Comparison of ENCODE assay signal across 13 mouse cellular contexts in the genomic region with DNA sequence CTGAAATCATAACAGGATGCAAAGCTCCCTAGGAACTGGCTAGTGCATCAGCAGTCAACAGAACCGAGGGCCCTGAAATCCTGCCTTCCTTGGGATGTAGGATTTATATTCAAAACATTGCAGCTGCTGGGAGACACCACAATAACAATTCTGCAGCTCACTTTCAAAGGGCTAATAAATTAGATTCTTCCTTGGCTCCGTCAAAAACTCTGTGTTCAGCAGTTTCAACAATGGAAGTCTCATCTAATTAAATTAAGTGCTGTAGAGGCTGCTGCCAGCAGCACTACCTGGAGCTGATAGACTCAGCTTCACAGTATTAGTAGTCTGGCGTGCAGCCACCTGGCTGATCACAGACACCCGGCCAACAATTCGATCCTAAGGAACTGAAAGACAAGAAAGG.
DNase-seq lines count a peak whose midpoint lies in the region; ATAC-seq and TF ChIP-seq lines count a peak whose summit lies in the region.
"Had no signal": no experiment of that assay in that cellular context is flagged by ENCODE, and none has a peak within 500 bp of the region (broad histone marks: within the 10 kb centered on the region; RNA-seq: fewer than 3 reads in every experiment).

No protein-coding gene starts in this region.

- no peaks in the 10 kb centered on the region for H3K36me3 ChIP-seq in forebrain, embryonic 12.5 days (replicated peaks)
- H3K36me3 ChIP-seq in forebrain, embryonic 11.5 days (ENCODE audit: control insufficient read depth, insufficient read depth, low read length) = no peaks in the 10 kb centered on the region
- no peaks in the 10 kb centered on the region for H3K36me3 ChIP-seq in hindbrain, postnatal 0 days (ENCODE audit: insufficient read depth, low read length)

- H3K4me2 ChIP-seq in forebrain, embryonic 12.5 days = no peak overlapping the region
- H3K4me2 ChIP-seq in forebrain, embryonic 11.5 days (ENCODE audit: low read depth, low read length, severe bottlenecking) = no peak overlapping the region
- H3K4me2 ChIP-seq in hindbrain, postnatal 0 days (ENCODE audit: low read depth, low read length) = peak overlapping the region; percentile 21; the same call in 1 of the 2 replicates

- H3K27ac ChIP-seq in forebrain, embryonic 12.5 days = no peak overlapping the region
- H3K27ac ChIP-seq in forebrain, embryonic 11.5 days (ENCODE audit: low read depth, low read length) = no peak overlapping the region
- H3K27ac ChIP-seq in hindbrain, postnatal 0 days = no peak overlapping the region
- H3K27ac ChIP-seq: heart, adult 2 months; stomach, postnatal 0 days had no signal

- TF ChIP-seq CTCF in hindbrain, postnatal 0 days (IDR thresholded peaks at IDR 0.05; ENCODE audit: low read depth) = no peak

- no peaks in the 10 kb centered on the region for H3K9me3 ChIP-seq in forebrain, embryonic 12.5 days
- H3K9me3 ChIP-seq in forebrain, embryonic 11.5 days (ENCODE audit: control insufficient read depth, low read length) = no peaks in the 10 kb centered on the region
- no peaks in the 10 kb centered on the region for H3K9me3 ChIP-seq in hindbrain, postnatal 0 days (ENCODE audit: low read length)

- WGBS in forebrain, embryonic 12.5 days = 30% methylated on average over 5 of the region's 5 CpGs
- WGBS in forebrain, embryonic 11.5 days = 23% methylated on average over 5 of the region's 5 CpGs
- 15% methylated on average over 5 of the region's 5 CpGs for WGBS in hindbrain, postnatal 0 days

- intact Hi-C loops in left cerebral cortex, postnatal 4 days (cut with DNase I) = no loop called here

- H3K9ac ChIP-seq in forebrain, embryonic 12.5 days = no peak overlapping the region
- H3K9ac ChIP-seq in forebrain, embryonic 11.5 days (ENCODE audit: low read length) = no peak overlapping the region
- H3K9ac ChIP-seq in hindbrain, postnatal 0 days (replicated peaks; ENCODE audit: low read length) = no peak overlapping the region

- DNase-seq in forebrain, embryonic 11.5 days (ENCODE audit: low spot score) = no peak
- DNase-seq in left cerebral cortex, postnatal 4 days = peak; percentile 38
- no peak for DNase-seq in left cerebral cortex, adult 11 months (ENCODE audit: low spot score)
- DNase-seq in embryo, embryonic 11 days = peak; percentile 10
- DNase-seq in hindbrain, postnatal 0 days (ENCODE audit: low spot score) = peak; percentile 58
- DNase-seq in lung, adult 18-20 months = no peak
- no peak for DNase-seq in spleen, postnatal 36 days (ENCODE audit: low spot score in 2 of 2)
- DNase-seq: adrenal gland, postnatal 14 days; heart, adult 2 months; lung, adult 2 months had no signal

- H3K27me3 ChIP-seq in forebrain, embryonic 12.5 days = no peaks in the 10 kb centered on the region
- no peaks in the 10 kb centered on the region for H3K27me3 ChIP-seq in forebrain, embryonic 11.5 days (ENCODE audit: control insufficient read depth, insufficient read depth, low read length)
- H3K27me3 ChIP-seq in hindbrain, postnatal 0 days (ENCODE audit: insufficient read depth, low read length) = no peaks in the 10 kb centered on the region
- H3K27me3 ChIP-seq: Patski had no signal

- no peak overlapping the region for H3K4me3 ChIP-seq in forebrain, embryonic 12.5 days (replicated peaks)
- H3K4me3 ChIP-seq in forebrain, embryonic 11.5 days (ENCODE audit: low read depth, low read length) = no peak overlapping the region
- no peak overlapping the region for H3K4me3 ChIP-seq in hindbrain, postnatal 0 days (ENCODE audit: low read length)
- H3K4me3 ChIP-seq: heart, adult 2 months had no signal

- peak; percentile 33; the same call in 1 of the 2 replicates for ATAC-seq in forebrain, embryonic 12.5 days (ENCODE audit: low FRiP score)
- no peak for ATAC-seq in forebrain, embryonic 11.5 days (replicated peaks; ENCODE audit: low FRiP score)
- no peak for ATAC-seq in hindbrain, postnatal 0 days
- ATAC-seq: Patski had no signal

- peaks cover 6% of the 10 kb centered on the region; the same call in 1 of the 2 replicates for H3K4me1 ChIP-seq in forebrain, embryonic 12.5 days
- H3K4me1 ChIP-seq in forebrain, embryonic 11.5 days (replicated peaks; ENCODE audit: control insufficient read depth, insufficient read depth, low read length) = no peaks in the 10 kb centered on the region
- no peaks in the 10 kb centered on the region for H3K4me1 ChIP-seq in hindbrain, postnatal 0 days (ENCODE audit: insufficient read depth, low read length)

Comparison
In these comparisons a context has a peak if more than half of its experiments do, and no peak if none do; other contexts are left out.
1. DNase-seq: peak in left cerebral cortex, postnatal 4 days (single experiment), embryo, embryonic 11 days (single experiment) and hindbrain, postnatal 0 days (single experiment); none in forebrain, embryonic 11.5 days (single experiment), left cerebral cortex, adult 11 months (single experiment), lung, adult 18-20 months (0 of 2) and spleen, postnatal 36 days (0 of 2).